Mouse (Mus musculus) cerebral cortex, adult 2 months (tissue): ENCODE data around the gene Micu1.

ENCODE experiments used
- WGBS: fragments of 180-500 bp; shearing (Covaris S2); methylation state at CpG from one replicate; pipeline ENCODE4 v1.1.7; 2018; 5-methylcytosine and 5-hydroxymethylcytosine counted together

Gene Micu1

DNA sequence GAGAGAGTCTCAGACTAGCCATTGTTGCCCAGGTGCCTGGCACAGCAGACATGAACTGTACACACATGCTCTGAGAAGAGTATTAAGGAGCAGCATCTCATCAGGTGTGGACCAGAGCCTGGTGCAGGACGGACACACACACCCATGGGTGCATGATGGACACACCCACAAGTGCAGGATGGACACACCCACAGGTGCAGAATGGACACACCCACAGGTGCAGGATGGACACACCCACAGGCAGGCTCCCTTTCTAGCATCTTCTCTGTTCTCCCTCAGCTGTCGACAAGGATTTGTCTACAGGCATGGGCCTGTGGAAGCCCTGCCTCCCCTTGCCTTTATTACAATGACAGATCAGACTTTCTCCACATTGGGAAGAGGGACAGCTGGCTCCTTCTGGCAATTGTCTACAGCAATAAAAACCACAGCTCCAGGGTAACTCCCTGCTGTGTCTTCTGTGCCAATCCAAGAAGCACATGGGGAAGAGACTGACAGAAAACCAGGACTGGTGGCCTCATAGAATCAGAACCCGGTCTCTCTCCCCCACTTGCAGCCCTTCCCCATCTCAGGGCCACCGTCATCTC lies 107.8 kb downstream of the Micu1 start:
- WGBS: 80% methylated on average over 4 of the region's 4 CpGs

DNA sequence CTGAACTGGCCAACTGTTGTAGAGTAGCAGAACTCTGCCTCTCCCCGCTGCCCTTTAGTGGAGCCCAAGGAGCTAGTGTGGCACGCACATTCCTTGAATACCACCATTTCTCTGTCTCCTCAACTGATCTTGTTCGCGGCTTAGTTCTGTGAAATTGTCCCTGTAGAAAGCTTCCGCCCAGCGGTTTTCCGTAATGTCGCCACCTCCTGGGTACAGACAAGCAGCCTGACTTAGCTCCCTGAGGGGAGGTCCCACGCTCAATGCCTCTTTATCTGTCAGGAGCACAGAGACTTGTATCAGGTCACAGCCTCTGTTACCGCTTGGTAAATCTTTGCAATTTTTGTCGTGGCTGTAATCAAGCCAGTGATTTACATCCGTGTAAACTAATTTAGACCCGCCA lies 110.7 kb downstream of the Micu1 start:
- 57% methylated on average over 13 of the region's 13 CpGs for WGBS

DNA sequence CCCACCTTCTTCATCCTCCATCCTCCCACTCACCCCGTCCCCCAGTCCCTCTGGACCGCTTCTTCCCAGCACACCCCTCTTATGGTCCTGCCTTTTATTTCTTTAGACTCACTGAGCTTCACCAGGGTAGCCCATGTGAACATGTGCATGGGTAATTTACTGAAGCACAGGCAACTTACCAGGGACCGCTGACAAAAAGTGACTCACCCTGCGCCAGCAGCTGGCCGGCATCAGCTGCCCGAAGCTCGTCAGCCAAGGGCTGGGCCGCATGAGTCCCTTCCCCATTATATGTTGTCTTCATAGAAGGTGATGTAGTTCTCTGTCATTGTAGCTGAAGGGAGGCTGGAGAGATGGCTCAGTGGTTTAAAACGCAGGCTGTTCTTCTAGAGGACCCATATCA lies 111.5 kb downstream of the Micu1 start:
- 78% methylated on average over 9 of the region's 9 CpGs for WGBS

GRCm38 (mm10) chr10:59814505-59815155 lies 112.4 kb downstream of the Micu1 start:
- WGBS: 76% methylated on average over 7 of the region's 7 CpGs

- 47% methylated on average over 6 of the region's 6 CpGs for WGBS
Observed at GRCm38 (mm10) chr10:59816569-59816968, 114.3 kb downstream of the Micu1 start.

DNA sequence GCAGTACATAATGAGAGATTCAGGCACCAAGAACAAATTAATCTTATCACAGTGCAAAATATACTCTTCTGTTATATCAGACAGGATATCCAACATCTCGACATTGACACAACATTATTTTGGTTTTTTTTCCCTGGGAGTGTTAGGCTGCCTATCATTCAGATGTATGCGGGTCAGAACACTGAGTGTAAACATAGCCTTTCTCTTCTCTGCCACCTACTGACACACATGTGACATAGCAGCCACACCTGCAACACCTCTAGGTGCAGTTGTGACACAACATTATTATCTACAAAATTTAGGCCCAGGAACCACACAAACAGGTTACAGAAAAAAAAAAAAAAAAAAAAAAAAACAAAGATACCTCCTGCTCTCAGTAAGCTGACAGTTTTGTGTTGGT lies 115.3 kb downstream of the Micu1 start:
- 48% methylated on average over 2 of the region's 2 CpGs for WGBS

- WGBS: 55% methylated on average over 8 of the region's 8 CpGs
Observed at GRCm38 (mm10) chr10:59817991-59818390, 115.7 kb downstream of the Micu1 start.

GRCm38 (mm10) chr10:59819146-59819545 lies 116.9 kb downstream of the Micu1 start:
- WGBS: 84% methylated on average over 9 of the region's 9 CpGs

GRCm38 (mm10) chr10:59820886-59821285 lies 118.6 kb downstream of the Micu1 start:
- 92% methylated on average over 5 of the region's 5 CpGs for WGBS

DNA sequence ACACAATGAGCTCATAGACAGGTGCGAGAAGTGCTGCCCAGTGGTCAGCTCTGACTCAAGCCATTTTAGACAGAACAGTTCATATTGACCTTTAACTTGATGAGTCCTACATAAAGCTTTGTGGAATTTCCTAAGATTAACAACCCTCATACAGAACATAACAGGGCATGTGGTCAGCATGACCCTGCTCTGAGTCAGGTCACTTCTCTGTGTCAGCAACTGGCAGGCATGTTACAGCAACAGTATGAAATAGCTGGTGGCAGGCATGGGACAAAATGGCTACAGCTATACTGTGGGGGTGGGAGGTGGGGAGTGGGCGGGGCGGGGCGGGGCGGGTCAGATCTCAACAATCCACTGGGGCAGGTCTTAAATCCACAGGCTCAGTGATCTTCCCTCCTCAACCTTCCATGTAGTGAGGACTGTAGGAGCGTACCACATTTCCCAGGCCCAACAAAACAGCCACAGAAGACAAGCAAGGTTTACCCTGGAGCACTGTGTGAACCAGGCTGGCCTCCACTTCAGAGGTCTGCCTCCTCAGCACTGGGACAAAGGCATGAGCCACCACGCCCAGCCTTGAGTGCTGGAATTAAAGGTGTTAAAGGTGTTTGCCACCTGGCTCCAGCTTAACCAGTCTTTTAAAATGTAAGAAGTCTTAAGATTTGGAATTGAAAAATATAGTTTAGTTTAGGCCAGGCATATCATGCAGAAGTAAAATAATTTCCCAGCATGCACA lies 119.2 kb downstream of the Micu1 start:
- WGBS: 89% methylated on average over 7 of the region's 7 CpGs

- WGBS: 71% methylated on average over 10 of the region's 10 CpGs
Observed at GRCm38 (mm10) chr10:59822857-59823256, 120.6 kb downstream of the Micu1 start.

- 65% methylated on average over 16 of the region's 16 CpGs for whole genome bisulfite sequencing
Observed at GRCm38 (mm10) chr10:59825137-59825812, 123.0 kb downstream of the Micu1 start.

GRCm38 (mm10) chr10:59829886-59830285 lies 127.6 kb downstream of the Micu1 start:
- WGBS: 90% methylated on average over 6 of the region's 6 CpGs

DNA sequence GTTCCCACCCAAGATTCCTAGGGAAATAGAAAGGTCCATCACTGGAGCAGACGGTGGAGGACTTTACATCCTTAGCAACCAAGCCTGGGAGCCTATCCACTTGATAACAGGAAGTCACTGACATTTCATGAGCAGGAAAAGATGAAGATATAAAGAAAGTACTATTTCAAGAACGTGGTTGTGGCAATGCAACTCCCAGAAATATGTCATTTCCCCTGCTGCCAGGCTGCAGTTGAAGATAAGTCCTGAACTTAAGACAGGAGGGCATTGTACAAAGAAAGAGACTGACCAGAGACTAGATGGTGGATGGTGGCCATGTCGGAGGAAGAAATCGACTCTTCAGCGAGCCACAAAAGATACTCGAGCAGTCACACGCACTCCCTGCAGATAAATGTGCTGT lies 129.7 kb downstream of the Micu1 start:
- WGBS: 80% methylated on average over 7 of the region's 7 CpGs

- WGBS: 68% methylated on average over 14 of the region's 14 CpGs
Observed at GRCm38 (mm10) chr10:59835301-59836155, 133.3 kb downstream of the Micu1 start.

GRCm38 (mm10) chr10:59837490-59837889 lies 135.2 kb downstream of the Micu1 start:
- WGBS: 97% methylated on average over 5 of the region's 5 CpGs

DNA sequence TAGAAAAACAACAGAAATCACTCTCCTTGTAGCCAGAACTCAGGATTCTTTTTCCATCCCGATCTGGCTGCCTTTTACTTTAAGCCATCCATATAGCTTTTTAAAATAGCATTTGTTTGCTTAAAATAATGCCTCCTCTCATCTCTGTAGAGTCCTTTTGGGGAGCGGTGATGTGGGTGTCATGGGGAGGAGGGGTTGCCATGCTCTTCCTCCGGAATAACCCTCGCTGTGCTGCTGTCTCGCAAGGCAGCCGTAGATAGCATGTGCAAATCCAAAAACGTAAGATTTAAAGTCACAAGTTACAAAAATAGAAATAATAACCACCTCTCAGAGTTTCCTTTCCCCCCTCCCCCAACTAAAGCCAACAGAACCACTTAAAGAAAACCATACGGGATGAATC lies 139.2 kb downstream of the Micu1 start:
- WGBS: 55% methylated on average over 8 of the region's 8 CpGs

- 61% methylated on average over 5 of the region's 5 CpGs for WGBS
Observed at GRCm38 (mm10) chr10:59843125-59843524, 140.8 kb downstream of the Micu1 start.

DNA sequence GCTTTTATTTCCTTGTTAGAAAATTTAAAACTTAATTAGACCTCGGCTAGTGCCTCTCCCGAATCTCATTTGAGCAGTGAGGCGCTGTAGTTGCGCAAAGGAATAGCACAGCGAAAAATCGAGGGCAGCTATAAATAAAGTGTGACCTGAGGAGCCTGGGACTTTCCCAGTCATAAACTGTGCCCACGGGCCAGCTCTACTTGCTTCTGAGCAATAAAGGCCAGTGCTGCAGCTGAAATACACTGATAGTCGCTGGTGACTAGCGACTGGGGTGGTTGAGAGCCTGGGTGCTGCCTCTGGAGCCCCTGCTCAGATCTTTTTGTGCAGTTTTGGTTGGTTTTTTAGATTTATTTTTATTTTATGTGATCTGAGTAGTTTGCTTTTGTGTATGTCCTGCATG lies 142.4 kb downstream of the Micu1 start:
- WGBS: 71% methylated on average over 9 of the region's 9 CpGs

DNA sequence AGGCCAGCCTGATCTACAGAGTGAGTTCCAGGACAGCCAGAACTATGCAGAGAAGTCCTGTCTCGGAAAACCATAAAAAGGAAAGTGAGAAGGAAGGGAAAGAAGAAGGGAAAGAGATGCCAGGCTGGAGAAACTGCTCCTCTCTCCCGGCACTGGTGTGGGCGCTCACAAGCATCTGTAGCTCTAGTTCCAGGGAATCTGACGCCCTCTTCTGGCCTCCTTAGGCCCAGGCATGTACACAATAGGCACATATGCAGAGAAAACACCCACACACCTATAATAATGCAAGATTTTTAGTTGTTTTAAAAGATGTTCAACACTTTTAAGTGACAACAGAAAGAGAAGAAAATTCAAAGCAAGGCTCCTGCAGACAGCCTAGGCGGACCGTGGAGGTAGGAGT lies 144.1 kb downstream of the Micu1 start:
- 50% methylated on average over 6 of the region's 6 CpGs for WGBS

- 83% methylated on average over 11 of the region's 11 CpGs for WGBS
Observed at GRCm38 (mm10) chr10:59848079-59848877, 146.0 kb downstream of the Micu1 start.
